Mouse (Mus musculus) CH12.LX (cell line): Measurements from ENCODE around the gene Fam168b.

Experiments
- CHD2 ChIP-seq: IDR thresholded peaks from 2 replicates; pipeline ENCODE4 v1.6.1; 2011; ENCODE audit warnings: low read length, improper control_type of control experiment
- CTCF ChIP-seq, 2 experiments: IDR thresholded peaks in 1 of 2; conservative IDR thresholded peaks in 1 of 2; 2 replicates each; pipeline ENCODE4 v1.5.1; 2011 to 2012; ENCODE audit warnings: low read depth in 2 of 2, low read length in 2 of 2, improper control_type of control experiment in 1 of 2, inconsistent platforms in 1 of 2, mild to moderate bottlenecking in 1 of 2, moderate library complexity in 1 of 2
- E2F4 ChIP-seq: IDR thresholded peaks from 2 replicates; pipeline ENCODE4 v1.6.1; 2011; ENCODE audit warnings: low read depth, low read length, improper control_type of control experiment; ENCODE audit not compliant: insufficient replicate concordance
- EP300 ChIP-seq: IDR thresholded peaks from 2 replicates; pipeline ENCODE4 v1.6.1; 2011; ENCODE audit warnings: low read length, improper control_type of control experiment

DNA sequence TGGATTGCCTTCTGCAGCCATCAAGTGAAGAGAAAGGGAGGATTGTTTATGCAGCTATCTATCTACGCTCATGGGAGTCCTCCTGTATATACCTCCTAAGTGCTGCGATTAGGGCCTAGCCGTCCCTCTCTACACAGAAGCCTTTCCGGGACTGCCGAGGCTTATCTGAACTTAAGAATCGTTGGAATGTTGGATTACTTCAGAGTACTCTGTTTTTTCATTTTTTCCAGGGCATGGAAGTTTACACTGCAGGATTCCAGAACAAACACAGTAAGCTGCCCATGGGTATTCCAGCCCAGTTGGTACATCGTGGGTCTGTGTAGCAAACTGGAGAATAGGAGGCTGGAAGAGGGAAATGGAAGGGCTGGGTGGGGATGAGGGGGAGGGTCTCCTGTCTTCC, 21.4 kb upstream of the Fam168b start:
- TF ChIP-seq E2F4 (no peak), CTCF (conservative IDR thresholded peaks at IDR 0.05 in 1 of 2, IDR thresholded peaks at IDR 0.05 in 1 of 2; ENCODE audit: low read depth in 2 of 2, low read length in 2 of 2) (no peak), EP300 (no peak), CHD2 (no peak)
